Mouse (Mus musculus): Measurements from ENCODE around the gene Cep162. TPM values are rescaled to one million over a fixed set of nuclear protein-coding genes. Genes with fewer than 3 reads are reported as not detected.

Gene Cep162
- total RNA-seq, 2 experiments from 2014 or later: 1.6 to 2.6 TPM

DNA sequence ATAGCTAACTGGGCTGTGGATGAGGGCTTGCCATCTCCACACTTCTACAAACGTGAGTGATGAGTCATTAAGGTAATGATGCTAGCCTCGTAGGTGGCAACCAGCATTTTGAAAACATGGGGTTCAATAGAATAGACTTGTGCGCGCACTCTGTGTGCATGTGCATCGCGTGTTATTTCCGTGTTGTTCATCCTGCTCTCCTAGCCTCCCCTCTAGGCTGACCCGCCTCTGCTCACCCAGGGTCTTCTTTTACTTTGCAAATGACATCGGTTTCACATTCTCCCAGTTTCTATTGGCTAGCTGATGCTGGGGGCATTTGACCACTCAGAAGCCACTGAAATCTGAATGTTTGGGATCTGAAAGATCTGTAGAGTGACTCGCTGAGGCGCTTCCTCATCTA, 109.7 kb downstream of the Cep162 start:
- H3K4me3 ChIP-seq: no peak overlapping the region
- intact Hi-C loops (cut with DNase I): no loop called here

DNA sequence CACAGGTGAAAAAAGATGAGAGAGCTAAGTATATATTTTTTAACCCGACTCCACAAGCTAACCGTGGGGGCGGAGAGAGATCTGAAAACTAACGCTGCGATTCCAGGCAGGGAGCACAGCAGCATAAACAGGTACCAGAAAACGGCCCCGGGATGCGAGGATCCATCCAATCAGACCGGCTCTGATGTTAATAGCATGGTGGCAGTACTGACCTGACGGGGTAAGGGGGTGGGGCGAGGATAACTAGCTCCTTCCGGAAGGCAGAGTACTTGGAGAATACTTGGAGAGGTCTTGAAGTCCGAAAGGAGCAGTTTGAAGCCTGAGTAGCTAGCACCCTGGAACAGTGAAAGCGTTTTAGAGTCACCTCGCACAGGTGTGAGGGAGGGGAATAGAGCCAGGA, 110.2 kb downstream of the Cep162 start:
- H3K4me3 ChIP-seq: no peak overlapping the region
- no peak for DNase-seq
- no peak overlapping the region for H3K27ac ChIP-seq
- TF ChIP-seq CTCF (IDR thresholded peaks at IDR 0.05): no peak
- intact Hi-C loops (cut with DNase I): no loop called here

More for the DNA sequence above, 109.7 kb downstream of the Cep162 start:
- TF ChIP-seq CTCF (IDR thresholded peaks at IDR 0.05): no peak
- DNase-seq: no peak
- H3K27ac ChIP-seq: no peak overlapping the region

DNA sequence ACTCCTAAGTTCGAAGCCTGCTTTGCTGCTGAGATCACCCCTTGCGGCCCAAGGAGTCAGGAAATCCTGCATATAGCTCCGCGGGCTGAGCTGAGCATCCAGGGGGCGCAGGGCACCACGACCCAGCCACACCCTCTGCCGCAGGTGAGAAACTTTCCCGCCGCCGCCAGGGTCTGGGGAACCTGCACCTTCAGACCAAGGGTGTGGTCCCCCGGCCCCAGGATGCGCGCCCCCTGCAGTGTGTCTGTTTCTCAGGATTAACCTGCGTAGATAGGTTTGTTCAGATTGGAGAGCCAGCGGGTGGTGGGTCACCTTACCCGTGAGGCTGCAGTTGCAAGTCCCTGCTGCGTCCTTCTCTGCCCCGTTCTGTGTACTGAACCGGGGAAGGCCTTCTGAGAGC, 110.8 kb downstream of the Cep162 start:
- DNase-seq: no peak
- intact Hi-C loops (cut with DNase I): no loop called here
- Histone ChIP-seq H3K4me3 (peak overlapping the region; percentile 50), H3K27ac (no peak overlapping the region)
- TF ChIP-seq CTCF (IDR thresholded peaks at IDR 0.05): no peak

DNA sequence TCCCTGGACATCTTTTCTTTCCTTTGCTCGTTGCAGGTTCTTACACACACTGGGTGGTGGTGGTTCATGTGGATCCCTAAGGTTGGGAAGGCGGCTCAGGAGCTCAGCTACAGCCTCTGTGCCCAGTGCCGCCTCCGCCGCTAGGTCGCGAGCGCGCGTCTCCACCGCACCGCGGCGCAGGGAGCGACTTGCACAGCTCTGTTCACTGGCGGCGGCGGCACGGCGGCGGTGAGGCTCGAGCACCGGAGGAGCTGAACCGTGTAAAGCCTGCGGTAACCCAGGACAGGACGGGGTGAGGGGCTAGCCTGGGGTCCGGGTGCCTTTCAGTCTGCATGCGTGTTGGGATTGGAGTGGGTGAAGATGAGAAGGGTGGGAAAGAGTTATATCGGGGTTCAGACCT, 111.2 kb downstream of the Cep162 start, which contains the start of gene Mrap2:
Mrap2 (plus strand) TSS at position 201 of the 400 bp plus-strand sequence.
- 0 out of 2 replicates have a peak, but pooled peaks have one; percentile 2 for TF ChIP-seq CTCF (IDR thresholded peaks at IDR 0.05)
- intact Hi-C loops (cut with DNase I): no loop called here
- DNase-seq: peak; percentile 31
- H3K4me3 ChIP-seq: peak within 1 kb of the TSS; percentile 50
- H3K27ac ChIP-seq: no peak within 1 kb of the TSS

DNA sequence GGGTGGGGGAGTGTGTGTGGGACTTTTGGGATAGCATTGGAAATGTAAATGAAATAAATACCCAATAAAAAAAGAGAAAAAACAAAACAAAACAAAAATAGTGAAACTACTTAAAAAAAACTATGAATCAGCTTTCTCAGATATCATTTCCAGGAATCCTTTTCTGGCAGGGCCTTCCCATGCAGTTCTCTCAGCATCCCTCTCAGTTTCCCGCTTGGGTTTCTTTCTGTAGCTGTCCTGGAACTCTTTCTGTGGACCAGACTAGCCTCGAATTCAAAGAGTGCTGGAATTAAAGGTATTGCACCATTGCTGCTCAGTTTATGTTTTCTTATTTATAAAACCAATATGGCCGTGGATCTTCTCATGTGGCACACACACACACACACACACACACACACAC, 112.3 kb downstream of the Cep162 start:
- Histone ChIP-seq H3K27ac (no peak overlapping the region), H3K4me3 (no peak overlapping the region)
- intact Hi-C loops (cut with DNase I): no loop called here
- no peak for DNase-seq
- TF ChIP-seq CTCF (IDR thresholded peaks at IDR 0.05): no peak

Other genes starting within 250 kb of the Cep162 start
- gene Ripply2, start 240.0 kb downstream of the Cep162 start, total RNA-seq (2021): not detected
- gene Cyb5r4, start 233.5 kb downstream of the Cep162 start, total RNA-seq (2021): 10 to 100 TPM; 26.2 to 33.6 TPM
- under 1 TPM; 0.10 to 0.33 TPM for gene Mrap2, start 111.2 kb downstream of the Cep162 start, total RNA-seq (2021)